Mouse (Mus musculus): ENCODE data around the gene Phc1. TPM values are rescaled to one million over a fixed set of nuclear protein-coding genes. Genes with fewer than 3 reads are reported as not detected.

Phc1 gene
- total and polyA plus RNA-seq, 3 experiments = 4.6 to 35.9 TPM; not detected in 1

- Histone ChIP-seq H3K9me3 (replicated peaks; ENCODE audit: insufficient read depth, low read length) (no peaks in the 10 kb centered on the region), H3K4me1 (ENCODE audit: control insufficient read depth in 1 of 2, insufficient read depth in 2 of 2, low read length in 2 of 2) (peaks cover 7 to 21% of the 10 kb centered on the region in 2 experiments), H3K79me2 (ENCODE audit: control insufficient read depth, insufficient read depth, low read length, poor library complexity) (no peaks in the 10 kb centered on the region), H3K27ac (ENCODE audit: control insufficient read depth, low read depth, low read length) (no peak overlapping the region), H3K9ac (ENCODE audit: control insufficient read depth, low read depth, low read length, poor library complexity, severe bottlenecking) (no peak overlapping the region), H3K4me3 (ENCODE audit: control insufficient read depth in 1 of 2, insufficient read depth in 1 of 2, low read depth in 2 of 2, low read length in 2 of 2) (no peak overlapping the region), H3K27me3 (ENCODE audit: control insufficient read depth in 1 of 2, insufficient read depth in 2 of 2, low read length in 2 of 2) (no peaks in the 10 kb centered on the region), H3K36me3 (ENCODE audit: control insufficient read depth in 1 of 2, insufficient read depth in 2 of 2, low read length in 2 of 2) (peaks cover 0 to 5% of the 10 kb centered on the region in 2 experiments; a peak in 2 of 4 replicates)
- no peak for DNase-seq (ENCODE audit: low read depth, low spot score)
- TF ChIP-seq MAZ (IDR thresholded peaks at IDR 0.05; ENCODE audit: low read depth, low read length) (no peak), CHD2 (IDR thresholded peaks at IDR 0.05; ENCODE audit: low read length) (no peak), TCF12 (IDR thresholded peaks at IDR 0.05; ENCODE audit: low read depth, low read length) (no peak)
These were observed 26.6 kb upstream of the Phc1 start for GRCm38 (mm10) chr6:122366976-122367375.

- H3K4me3 ChIP-seq (ENCODE audit: control insufficient read depth in 1 of 2, insufficient read depth in 1 of 2, low read depth in 2 of 2, low read length in 2 of 2) = no peak overlapping the region
- peaks cover 0 to 5% of the 10 kb centered on the region in 2 experiments; a peak in 2 of 4 replicates for H3K36me3 ChIP-seq (ENCODE audit: control insufficient read depth in 1 of 2, insufficient read depth in 2 of 2, low read length in 2 of 2)
- H3K4me1 ChIP-seq (ENCODE audit: control insufficient read depth in 1 of 2, insufficient read depth in 2 of 2, low read length in 2 of 2) = peaks cover 7 to 21% of the 10 kb centered on the region in 2 experiments
- no peaks in the 10 kb centered on the region for H3K79me2 ChIP-seq (ENCODE audit: control insufficient read depth, insufficient read depth, low read length, poor library complexity)
- H3K27ac ChIP-seq (ENCODE audit: control insufficient read depth, low read depth, low read length) = no peak overlapping the region
- no peak overlapping the region for H3K9ac ChIP-seq (ENCODE audit: control insufficient read depth, low read depth, low read length, poor library complexity, severe bottlenecking)
- TF ChIP-seq POLR2A (IDR thresholded peaks at IDR 0.05; ENCODE audit: control insufficient read depth in 1 of 2, insufficient read depth in 1 of 2, low read depth in 1 of 2, low read length in 2 of 2, poor library complexity in 1 of 2) (no peak), E2F4 (IDR thresholded peaks at IDR 0.05; ENCODE audit: borderline replicate concordance, low read depth, low read length) (no peak), GABPA (IDR thresholded peaks at IDR 0.05; ENCODE audit: low read depth, low read length) (no peak)
- no peak for DNase-seq (ENCODE audit: low read depth, low spot score)
- H3K9me3 ChIP-seq (replicated peaks; ENCODE audit: insufficient read depth, low read length) = no peaks in the 10 kb centered on the region
- no peaks in the 10 kb centered on the region for H3K27me3 ChIP-seq (ENCODE audit: control insufficient read depth in 1 of 2, insufficient read depth in 2 of 2, low read length in 2 of 2)
These were observed 25.9 kb upstream of the Phc1 start for GRCm38 (mm10) chr6:122366287-122366686.

GRCm38 (mm10) chr6:122365706-122366105 lies 25.3 kb upstream of the Phc1 start:
- H3K4me3 ChIP-seq (ENCODE audit: control insufficient read depth in 1 of 2, insufficient read depth in 1 of 2, low read depth in 2 of 2, low read length in 2 of 2) = no peak overlapping the region
- H3K27ac ChIP-seq (ENCODE audit: control insufficient read depth, low read depth, low read length) = no peak overlapping the region
- H3K79me2 ChIP-seq (ENCODE audit: control insufficient read depth, insufficient read depth, low read length, poor library complexity) = no peaks in the 10 kb centered on the region
- no peak overlapping the region for H3K9ac ChIP-seq (ENCODE audit: control insufficient read depth, low read depth, low read length, poor library complexity, severe bottlenecking)
- TF ChIP-seq USF2 (IDR thresholded peaks at IDR 0.05; ENCODE audit: borderline replicate concordance in 1 of 2, insufficient read depth in 1 of 2, low read depth in 1 of 2, low read length in 2 of 2) (no peak), HCFC1 (IDR thresholded peaks at IDR 0.05; ENCODE audit: low read depth, low read length) (no peak), TBP (IDR thresholded peaks at IDR 0.05; ENCODE audit: low read depth, low read length) (no peak), RAD21 (IDR thresholded peaks at IDR 0.05; ENCODE audit: low read depth, low read length) (no peak), BHLHE40 (IDR thresholded peaks at IDR 0.05; ENCODE audit: borderline replicate concordance, low read depth, low read length) (no peak), UBTF (IDR thresholded peaks at IDR 0.05; ENCODE audit: borderline replicate concordance, insufficient read depth, low read depth, low read length) (no peak), KAT2A (conservative IDR thresholded peaks at IDR 0.05; ENCODE audit: low read depth, low read length) (no peak), POLR2A (IDR thresholded peaks at IDR 0.05; ENCODE audit: control insufficient read depth in 1 of 2, insufficient read depth in 1 of 2, low read depth in 1 of 2, low read length in 2 of 2, poor library complexity in 1 of 2) (no peak), NRF1 (IDR thresholded peaks at IDR 0.05; ENCODE audit: insufficient read depth, low read depth, low read length, poor library complexity, severe bottlenecking) (no peak)
- peaks cover 0 to 5% of the 10 kb centered on the region in 2 experiments; a peak in 2 of 4 replicates for H3K36me3 ChIP-seq (ENCODE audit: control insufficient read depth in 1 of 2, insufficient read depth in 2 of 2, low read length in 2 of 2)
- H3K4me1 ChIP-seq (ENCODE audit: control insufficient read depth in 1 of 2, insufficient read depth in 2 of 2, low read length in 2 of 2) = peaks cover 7 to 21% of the 10 kb centered on the region in 2 experiments
- no peak for DNase-seq (ENCODE audit: low read depth, low spot score)
- H3K9me3 ChIP-seq (replicated peaks; ENCODE audit: insufficient read depth, low read length) = no peaks in the 10 kb centered on the region
- no peaks in the 10 kb centered on the region for H3K27me3 ChIP-seq (ENCODE audit: control insufficient read depth in 1 of 2, insufficient read depth in 2 of 2, low read length in 2 of 2)
